Mouse (Mus musculus) A20 (cell line): Measurements from ENCODE around the gene Ptk6.
A peak's percentile ranks its signal among the peaks of the same experiment; 100 is the strongest.
"Not testable (repeated sequence)": the region's sequence is repeated elsewhere in the genome, so short reads cannot be mapped to it uniquely, and the experiment has no call there.

Source experiments
- DNase-seq: peaks from one replicate; pipeline ENCODE4 v3.0.0-alpha.2; 2011; ENCODE audit warnings: low read depth, low spot score

Gene Ptk6

DNA sequence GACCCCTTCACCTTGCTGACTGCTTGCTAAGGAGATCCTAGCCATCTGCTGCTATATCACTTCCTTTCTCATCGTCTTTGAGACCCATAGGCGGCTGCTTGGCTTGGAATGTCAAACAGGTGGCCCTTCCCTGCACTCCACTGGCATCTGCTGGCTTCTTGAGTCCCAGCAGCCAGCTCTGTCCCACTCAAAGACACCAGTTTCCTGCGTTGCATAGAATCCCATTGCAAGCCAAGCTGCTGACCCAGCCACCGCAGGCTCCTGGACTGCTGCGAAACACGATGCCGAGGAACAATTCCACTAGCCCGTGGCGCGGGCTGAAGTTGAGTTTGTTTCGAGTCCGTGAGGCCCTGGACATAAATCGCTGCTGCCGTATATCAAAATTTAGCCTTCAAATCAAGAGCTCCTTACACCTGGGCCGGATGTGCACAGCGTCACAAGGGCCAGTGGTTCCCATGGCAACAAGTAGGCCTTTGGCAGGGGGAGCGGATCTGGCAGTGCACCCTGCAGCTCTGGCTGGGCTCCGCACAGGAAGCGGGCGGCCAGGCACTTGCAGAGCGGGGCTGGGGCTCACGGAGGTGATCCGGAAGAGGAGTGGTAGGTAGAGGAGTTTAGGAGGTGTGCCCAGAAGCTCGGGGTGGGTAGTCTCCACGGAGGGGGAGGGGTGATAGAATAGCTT is 17.1 kb upstream of the Ptk6 start, which contains the start of gene Fndc11:
Gene Fndc11, plus strand, starts transcription at position 476 of the 679 bp plus-strand sequence.
- peak; percentile 98 for DNase-seq

DNA sequence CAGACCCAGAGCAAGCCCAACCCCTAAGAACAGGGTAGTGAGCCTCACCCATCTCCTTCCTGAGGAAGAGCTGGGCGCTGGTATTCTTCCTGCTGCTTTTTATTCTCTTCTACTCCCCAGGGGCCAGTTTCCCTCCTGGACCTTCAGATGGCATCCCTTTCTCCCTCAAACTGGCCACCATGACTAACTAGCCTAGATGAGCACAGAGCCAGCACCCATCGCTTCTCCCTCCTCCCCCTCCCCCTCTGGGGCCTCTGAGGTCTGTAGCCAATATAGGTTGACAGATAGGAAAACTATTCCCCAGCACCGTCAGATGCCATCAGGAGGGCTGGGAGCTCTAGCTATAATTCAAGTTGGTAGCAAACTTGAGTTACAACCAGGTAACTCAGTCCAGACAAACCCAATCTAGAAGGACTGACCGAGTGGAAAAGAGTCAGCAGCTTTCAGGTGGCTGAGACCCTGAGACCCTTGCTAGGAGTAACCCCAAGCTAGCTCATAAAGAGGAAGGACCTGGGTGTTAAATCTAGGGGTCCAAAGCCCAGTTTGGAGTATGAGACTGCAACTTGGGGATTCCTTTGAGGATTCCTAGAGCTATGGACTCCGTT is 16.4 kb upstream of the Ptk6 start:
- peak; percentile 63 for DNase-seq

DNA sequence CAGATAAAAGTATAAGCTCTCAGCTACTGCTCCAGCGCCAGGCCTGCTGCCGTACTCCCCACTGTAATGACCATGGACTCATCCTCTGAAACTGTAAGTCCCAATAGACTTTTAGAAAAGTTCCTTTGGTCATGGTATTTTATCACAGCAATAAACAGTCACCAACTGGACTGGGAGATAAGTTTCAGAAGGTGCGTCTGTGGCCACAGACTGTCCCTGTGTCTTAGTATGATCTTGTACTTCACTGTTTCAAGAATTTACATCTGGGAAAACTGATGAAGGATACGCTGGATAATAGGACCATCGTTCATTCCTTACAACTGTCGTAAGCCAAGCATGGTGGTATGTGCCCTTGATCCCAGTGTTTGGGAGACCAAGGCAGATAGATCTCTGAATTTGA is 13.4 kb upstream of the Ptk6 start:
- DNase-seq: no peak

DNA sequence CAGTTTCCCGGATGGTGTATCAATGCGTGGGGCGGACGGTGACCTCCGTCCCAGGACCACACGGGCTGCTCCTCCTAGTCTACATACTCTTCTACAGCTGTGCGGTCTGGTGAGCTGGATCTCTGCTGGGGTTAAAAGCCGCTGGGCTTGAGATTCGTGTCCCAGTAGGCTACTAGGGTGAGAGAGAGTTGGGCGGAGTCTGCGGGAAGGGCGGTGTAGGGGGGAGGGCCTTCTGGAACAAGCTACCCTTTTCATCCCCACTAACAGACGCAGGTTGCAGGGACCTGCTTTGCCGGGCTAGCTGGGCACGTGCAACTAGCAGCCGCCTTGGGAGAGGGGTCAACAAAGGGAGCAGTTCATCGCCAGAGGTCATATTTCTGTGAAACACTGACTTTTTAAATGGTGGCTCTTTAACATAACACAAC is 10.4 kb upstream of the Ptk6 start, which contains the start of gene Srms:
Gene Srms, minus strand, starts transcription at position 165 of the 425 bp plus-strand sequence.
- DNase-seq: no peak

DNA sequence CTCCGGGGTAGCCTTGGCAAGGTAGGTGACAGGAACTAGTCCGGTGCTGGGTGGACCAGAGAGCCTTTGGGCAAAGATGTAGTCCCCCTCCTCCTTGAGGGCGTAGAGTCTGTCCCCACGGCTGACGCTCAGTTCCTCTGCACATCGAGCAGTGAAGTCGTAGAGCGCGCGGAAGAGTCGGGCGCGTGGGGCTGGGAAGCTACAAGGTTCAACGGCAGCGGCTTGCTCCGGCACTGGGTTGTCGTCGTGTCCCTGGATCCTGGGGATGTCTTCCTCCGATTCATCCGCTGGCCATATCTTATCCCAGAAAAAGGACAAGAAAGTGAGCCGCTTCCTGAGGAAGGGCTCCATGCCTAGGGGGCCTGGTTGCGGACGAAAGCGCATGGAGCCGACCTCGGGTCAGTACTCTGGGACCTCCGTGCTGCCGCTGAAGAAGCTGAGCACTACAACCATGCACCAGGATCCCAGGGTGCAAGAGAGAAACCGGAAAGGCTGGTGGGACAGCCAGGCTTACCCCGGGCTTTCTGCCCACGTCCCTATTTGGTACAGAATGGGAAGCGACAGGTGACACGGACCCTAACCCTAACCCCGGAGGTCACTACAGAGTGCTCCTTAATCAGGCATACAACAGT is 9.9 kb upstream of the Ptk6 start:
- DNase-seq: no peak

DNA sequence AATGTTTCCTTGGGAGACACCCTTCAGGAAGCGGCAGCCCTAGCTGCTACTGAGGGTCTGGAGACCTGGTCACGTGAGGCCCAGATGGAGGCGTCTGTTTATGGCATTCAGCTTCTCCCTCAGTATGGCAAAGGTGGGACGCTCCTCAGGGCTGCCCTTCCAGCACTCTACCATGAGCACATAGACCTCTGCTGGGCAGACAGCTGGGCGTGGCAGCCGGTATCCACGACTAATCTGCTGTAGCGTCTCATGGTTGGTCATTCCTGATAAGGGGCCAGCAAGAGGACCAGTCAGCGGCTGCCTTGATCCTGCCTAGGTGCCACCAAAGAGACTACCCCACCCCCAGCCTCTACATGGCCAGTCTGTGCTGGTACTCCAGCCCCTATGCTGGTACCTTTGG is 3.5 kb upstream of the Ptk6 start:
- DNase-seq: no peak

DNA sequence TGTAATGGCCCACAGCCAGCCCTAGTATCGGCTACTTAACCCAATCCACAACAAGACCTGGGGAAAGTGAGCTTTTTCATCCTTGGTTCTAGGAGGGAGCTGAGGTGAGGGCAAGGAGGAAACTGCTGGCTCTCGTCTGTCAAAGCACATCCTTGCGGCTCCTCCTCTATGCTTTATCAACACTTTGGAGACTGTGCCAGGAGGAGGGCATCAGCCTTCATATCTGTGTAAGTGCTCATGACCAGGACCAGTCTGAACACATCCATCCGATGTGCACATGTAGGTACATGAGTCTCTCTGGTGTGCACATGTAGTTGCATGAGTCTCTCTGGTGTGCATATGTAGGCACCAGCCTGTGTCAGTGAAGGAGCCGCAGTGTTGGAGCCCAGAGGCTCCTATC is 3.1 kb upstream of the Ptk6 start:
- DNase-seq: no peak

DNA sequence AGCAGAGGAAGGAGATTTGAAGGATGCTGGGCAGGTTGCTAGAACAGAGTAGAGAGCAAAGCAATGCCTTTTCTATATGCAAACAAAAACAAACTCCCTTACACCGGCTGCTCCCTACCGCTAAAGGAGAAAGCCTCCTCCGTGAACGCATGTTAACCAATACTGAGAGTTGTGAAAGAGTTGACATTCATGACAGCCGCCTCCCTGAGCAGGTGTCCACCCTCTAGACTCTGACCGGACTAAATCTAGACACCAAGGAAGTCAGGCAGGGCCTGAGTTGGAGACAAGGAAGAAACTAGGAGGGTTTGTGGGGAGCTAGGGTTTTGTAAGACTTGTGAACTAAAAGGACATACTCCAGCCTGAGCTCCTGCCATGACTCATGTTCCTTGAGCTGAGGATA is 297 bp upstream of the Ptk6 start:
- DNase-seq: no peak

DNA sequence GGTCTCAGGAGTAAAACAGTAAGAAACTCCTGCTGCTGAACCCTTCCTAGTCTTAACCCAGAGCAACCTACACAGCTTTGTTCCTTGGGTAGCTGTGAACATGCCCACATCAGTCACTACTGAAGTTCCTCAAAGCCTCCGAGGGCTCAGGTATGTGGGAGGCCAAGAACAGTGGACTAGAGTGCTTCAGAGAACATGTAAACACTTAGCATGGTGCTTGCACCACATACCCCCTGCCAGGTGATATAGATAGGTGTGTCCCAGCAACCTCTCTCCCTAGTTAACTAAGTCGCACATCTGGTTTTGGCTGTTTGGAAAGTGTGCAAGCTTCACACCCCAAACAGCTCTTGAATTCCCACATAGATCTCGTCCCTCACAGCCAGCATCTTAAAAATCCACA is 983 bp downstream of the Ptk6 start:
- no peak for DNase-seq

DNA sequence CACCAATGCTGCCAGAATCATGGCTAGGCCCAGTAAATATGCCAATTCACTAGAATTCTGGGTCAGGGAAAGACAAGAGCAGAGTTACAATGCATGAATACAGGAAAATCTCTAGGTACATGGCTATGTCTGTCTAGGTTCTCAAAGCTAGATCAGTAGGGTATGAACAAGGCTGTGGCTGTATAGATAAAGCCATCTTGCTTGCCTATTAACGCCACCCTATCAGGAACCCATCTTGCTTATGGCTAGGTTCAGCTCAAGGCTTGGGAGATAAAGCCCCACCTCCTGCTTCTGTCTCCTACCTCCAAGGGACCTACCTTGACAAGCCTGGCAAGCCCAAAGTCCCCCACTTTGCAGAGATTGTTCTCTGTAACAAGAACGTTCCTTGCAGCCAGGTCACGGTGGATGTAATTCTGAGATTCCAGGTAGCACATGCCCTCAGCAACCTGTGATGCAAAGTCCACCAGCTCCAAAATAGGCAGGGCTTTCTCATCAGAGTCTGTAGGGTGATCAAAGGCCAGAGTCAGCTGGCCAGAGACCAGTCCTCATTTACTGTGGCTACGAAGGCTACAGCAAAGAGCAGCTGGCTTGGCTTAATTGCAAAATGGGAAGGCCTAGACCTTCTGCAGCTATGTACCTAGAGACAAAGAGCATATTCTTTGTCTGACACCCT is 5.8 kb downstream of the Ptk6 start:
- no peak for DNase-seq

DNA sequence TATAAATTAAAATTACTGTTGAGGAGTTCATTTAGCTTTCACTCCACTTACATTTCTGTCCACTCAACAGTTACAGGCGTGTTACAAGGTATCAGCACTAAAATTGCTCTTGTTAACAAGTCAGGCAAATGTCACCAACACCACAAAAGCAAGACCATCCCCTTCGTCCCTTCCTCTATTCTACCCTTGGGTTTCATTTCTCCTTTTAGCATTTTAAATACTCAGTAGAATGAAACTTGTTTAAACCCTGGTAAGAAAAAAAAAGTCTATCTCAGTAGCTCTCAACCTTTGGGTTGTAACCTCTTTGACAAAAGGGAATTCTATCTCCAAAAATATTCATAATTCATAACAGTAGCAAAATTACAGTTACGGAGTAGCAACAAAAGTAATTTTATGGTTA is 9.5 kb downstream of the Ptk6 start:
- DNase-seq: peak; percentile 84

DNA sequence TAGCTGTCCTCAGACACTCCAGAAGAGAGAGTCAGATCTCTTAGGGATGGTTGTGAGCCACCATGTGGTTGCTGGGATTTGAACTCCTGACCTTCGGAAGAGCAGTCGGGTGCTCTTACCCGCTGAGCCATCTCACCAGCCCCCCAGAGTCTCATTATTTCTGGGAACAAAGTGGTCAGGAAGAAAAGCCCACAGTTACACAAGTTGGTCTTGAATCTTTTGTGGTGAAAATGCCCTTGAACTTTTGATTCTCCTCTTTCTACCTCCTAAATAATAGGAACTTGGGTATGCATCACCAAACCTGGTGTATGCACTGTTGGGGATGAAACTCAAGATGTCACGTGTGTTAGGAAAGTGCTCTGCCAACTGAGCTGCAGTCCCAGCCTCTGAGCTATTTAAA is 10.7 kb downstream of the Ptk6 start:
- DNase-seq: peak; percentile 43

DNA sequence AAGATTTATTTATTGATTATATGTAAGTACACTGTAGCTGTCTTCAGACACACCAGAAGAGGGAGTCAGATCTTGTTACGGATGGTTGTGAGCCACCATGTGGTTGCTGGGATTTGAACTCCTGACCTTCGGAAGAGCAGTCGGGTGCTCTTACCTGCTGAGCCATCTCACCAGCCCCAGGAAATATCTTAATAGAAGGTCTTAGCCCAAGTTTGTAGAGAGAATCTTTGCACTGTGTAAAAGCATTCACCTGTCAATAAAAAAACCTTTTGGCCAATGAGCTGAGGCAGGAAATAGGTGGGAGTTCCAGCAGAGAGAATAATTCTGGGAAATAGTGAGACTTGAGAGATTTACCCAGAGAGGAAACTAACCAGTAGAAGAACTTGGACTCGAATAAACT is 11.2 kb downstream of the Ptk6 start:
- DNase-seq: not testable (repeated sequence)

DNA sequence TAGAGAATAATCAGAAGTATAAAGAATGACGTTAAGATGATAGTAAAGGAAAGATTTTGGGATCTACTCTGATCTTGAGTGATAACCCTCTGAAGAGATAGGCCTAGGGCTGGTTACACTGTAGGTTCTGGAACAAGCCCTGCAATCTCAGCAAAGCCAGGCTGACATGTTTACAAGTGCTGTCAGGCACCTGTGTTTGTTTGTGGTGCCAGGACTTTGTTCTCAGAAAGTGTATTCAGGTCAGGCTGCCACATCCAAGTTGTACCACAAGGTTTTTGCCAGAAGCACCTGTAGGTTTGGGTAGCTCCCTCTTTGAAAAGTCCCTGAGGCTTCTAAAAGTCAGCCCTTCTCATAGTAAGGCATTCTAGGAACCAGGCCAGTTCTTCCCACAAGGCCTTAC is 13.3 kb downstream of the Ptk6 start:
- no peak for DNase-seq

DNA sequence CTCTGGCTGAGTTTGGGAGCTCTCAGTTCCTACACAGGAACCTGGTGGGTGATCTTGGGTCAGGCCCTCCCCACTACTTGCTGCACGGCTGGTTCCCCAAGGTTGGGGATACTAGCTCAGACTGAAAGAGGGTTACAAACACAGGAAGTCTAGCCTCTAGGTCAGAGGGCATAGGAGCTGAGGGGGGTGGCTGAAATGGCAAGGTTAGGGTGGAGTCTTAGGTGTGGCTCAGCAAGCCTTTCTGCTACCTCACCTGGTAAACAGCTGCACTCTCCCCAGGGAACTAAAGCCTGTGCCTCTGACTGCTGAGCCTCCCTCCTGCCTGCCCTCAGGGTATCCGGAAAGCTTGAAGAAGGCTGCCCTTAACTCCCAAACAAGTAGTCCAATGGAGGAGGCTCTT is 13.9 kb downstream of the Ptk6 start:
- peak; percentile 85 for DNase-seq

DNA sequence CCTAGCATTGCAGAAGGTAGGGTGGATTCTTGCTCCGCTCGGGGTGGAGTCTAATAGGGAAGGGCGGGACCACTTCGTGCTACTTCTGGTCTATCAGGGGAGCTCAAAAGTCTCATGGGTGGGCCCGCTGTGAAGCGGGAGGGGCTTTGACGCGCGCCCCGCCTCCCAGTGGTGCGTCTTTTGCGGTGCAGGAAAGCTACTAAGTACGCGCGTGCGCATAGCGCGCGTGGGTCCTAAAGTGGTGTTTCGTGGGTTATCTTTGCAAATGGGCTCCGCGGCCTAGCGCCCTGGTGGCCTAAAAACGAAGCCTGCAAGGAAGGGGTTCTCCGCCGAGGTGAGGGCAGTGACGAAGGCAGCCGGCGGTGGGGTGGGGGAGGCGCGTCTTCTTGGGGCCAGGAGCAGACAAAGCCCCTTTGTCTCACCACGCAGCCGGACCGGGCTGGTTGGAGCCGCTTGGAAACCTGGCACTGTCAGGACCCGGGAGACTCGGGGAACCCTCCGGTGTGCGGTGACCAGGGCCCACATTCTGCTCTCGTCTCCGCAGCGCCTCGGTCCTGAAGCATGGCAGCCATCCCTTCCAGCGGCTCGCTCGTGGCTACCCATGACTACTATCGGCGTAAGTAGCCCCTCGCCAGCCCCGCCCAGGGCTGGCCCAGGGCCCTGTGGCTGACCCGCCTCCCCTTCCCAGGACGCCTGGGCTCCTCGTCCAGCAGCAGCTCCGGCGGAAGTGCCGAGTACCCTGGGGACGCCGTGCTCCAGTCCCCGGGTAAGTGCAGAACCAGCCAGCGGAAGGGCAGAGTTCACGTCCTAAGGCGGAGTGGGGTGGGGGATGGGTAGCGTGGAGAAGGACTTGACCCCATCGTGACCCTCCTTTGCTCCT is 15.2 kb downstream of the Ptk6 start, which contains the start of gene Ppdpf:
Gene Ppdpf, plus strand, starts transcription at position 127 of the 880 bp plus-strand sequence.
- DNase-seq: peak; percentile 98

DNA sequence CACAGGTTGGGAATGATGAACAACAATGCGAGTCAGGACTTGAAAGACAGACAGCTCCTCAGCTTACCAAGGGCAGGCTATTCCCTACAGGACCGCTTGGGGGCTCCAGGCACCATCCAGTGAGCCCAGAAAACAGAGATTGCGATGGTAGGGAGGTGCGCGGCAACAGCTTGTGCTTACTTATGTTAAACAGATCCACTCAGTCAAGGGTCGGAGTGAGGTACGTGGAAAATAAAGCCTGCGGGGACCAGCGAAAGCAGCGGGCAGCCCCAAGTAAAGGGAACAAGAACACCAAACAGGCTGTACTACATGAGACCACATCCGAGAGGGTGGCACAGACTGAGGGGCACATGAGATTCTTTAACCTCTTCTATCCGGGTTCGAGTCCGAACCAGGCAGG is 16.0 kb downstream of the Ptk6 start:
- peak; percentile 90 for DNase-seq

DNA sequence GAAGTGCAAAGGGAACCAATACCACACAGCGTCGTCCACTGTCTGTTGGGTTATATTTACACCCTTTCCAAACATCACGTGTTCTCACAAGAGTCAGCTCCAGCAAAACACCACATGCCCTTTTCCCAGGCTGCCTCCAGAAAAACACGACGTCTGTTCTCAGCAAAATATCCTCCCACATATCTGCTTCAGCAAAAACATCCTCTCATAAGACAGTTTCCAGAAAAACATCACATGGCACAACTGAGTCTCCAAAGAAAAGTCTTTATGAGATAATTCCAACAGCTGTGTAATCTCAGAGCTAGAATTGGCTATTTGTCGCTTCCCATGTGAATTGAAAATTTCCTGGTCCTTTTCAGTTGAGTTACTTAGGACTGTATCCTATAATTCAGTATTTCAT is 21.7 kb downstream of the Ptk6 start:
- DNase-seq: no peak

DNA sequence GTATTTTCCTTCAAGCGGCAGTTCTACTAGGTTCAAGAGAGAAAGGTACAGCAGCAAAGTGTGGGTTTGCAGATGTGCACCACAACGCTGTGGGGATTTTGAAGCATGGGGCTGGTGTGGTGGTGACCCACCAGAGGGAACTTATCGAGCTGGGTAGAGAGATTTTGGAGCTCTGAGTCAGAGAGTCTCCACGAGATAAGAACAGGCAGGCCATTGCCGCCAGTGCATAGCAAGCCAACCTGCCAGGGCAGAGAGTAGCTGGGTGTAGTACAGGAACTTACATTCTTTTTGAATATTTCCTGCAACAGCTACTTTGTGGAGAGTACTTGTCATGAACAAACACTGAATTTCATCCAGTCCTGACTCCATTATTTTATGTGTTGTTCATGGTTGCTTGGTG is 24.1 kb downstream of the Ptk6 start:
- no peak for DNase-seq

DNA sequence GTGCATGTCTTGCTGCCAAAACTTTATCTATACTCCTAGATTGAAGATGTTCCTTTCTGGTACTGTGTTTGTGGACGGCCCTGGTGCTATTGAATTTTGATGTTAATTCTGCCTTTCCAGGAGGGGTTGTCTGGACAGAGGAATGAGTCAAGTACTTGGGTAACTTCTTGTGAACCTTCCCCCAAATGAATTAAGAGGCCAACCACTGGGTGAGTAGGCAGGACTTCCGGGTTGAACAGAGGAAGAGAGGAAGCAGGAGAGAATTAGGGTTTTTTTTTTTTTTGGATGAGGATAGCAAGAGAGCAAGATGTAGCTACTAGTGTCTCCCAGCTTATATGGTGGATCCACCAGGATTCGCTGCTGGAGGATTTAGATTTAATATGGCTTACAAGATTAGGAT is 24.6 kb downstream of the Ptk6 start:
- DNase-seq: no peak

DNA sequence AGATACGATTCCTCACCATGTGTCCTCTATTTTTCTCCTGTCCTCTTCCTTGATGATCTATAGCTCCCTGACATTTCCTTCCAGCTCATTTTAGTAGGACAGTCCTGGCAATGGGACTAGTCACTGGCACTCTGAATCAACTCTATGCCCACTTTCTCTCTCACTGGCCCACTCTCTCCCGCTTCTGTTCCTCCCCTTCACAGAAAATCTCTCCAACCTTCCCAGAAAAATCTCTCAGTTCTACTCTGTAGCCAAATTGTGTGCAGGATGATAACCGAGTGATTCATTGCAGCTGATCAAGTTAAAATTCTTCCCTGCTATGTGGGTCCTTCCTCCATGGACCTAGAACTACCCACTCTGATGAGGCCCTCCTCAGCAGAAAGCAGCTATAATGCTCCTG is 27.9 kb downstream of the Ptk6 start:
- no peak for DNase-seq
